Mouse (Mus musculus) midbrain, embryonic 12.5 days (tissue): ENCODE results near the gene Timm8a2. TPM values are rescaled to one million over a fixed set of nuclear protein-coding genes. Genes with fewer than 3 reads are reported as not detected.

Experiments
- ATAC-seq: fragments of 200-750 bp; cut with Nextera tagmentation; 2 replicates; pipeline ENCODE4 v1.8.0; 2017; ENCODE audit warnings: low read depth, moderate TSS enrichment, moderate library complexity; ENCODE audit not compliant: low FRiP score
- H3K27ac ChIP-seq: fragments of 300-500 bp; sonication (generic); replicated peaks from 2 replicates; pipeline ENCODE4 v1.5.1; 2016; ENCODE audit warnings: mild to moderate bottlenecking
- H3K27me3 ChIP-seq: fragments of 300-500 bp; sonication (generic); 2 replicates; pipeline ENCODE4 v1.6.1; 2016; ENCODE audit warnings: mild to moderate bottlenecking
- H3K36me3 ChIP-seq: fragments of 300-500 bp; sonication (generic); 2 replicates; pipeline ENCODE4 v1.6.1; 2016
- H3K4me1 ChIP-seq: fragments of 300-500 bp; sonication (generic); 2 replicates; pipeline ENCODE4 v1.6.1; 2016
- H3K4me2 ChIP-seq: fragments of 300-500 bp; sonication (generic); replicated peaks from 2 replicates; pipeline ENCODE4 v1.6.1; 2016; ENCODE audit warnings: mild to moderate bottlenecking, moderate library complexity
- H3K4me3 ChIP-seq: fragments of 300-500 bp; sonication (generic); 2 replicates; pipeline ENCODE4 v1.5.1; 2016; ENCODE audit warnings: mild to moderate bottlenecking
- H3K9ac ChIP-seq: fragments of 300-500 bp; sonication (generic); replicated peaks from 2 replicates; pipeline ENCODE4 v1.6.1; 2016; ENCODE audit warnings: mild to moderate bottlenecking, moderate library complexity
- H3K9me3 ChIP-seq: fragments of 300-500 bp; sonication (generic); 2 replicates; pipeline ENCODE4 v1.6.1; 2016; ENCODE audit warnings: mild to moderate bottlenecking
- WGBS: fragments of 180-500 bp; shearing (Covaris S2); methylation state at CpG from one replicate; pipeline ENCODE4 v1.1.7; 2016; 5-methylcytosine and 5-hydroxymethylcytosine counted together
- polyA plus RNA-seq: library from polyadenylated mRNA; unstranded; fragments of >200 nt; fragmentation: Nextera tagmentation; extraction: Ambion mirVana; gene quantifications from 2 replicates; pipeline ENCODE4 v1.2.1, GENCODE M21; 2016

Timm8a2 gene
- polyA plus RNA-seq, result not detected in 2 replicates

DNA sequence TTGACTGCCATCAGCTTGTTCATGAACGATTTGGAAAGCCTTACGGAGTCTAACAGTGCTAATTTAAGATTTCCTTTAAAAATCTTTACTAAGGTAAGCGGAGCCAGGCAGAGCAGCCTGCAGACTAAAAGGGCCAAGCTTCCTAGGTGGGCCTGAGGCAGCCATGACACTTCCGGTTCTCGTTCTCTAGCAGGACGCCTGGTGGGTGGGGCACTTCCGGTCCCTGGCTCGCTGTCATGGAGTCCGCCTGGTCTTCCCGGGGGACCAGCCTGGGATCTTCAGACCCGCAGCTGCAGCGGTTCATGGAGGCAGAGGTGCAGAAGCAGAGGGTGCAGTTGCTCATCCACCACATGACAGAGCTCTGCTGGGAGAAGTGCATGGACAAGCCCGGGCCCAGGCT is at the start of gene Timm8a2:
Timm8a2 (plus strand) TSS at position 224 of the 400 bp plus-strand sequence.
- Histone ChIP-seq H3K4me1 (no peaks in the 10 kb centered on the region), H3K27me3 (no peaks in the 10 kb centered on the region), H3K4me3 (no peak within 1 kb of the TSS), H3K36me3 (no peaks in the 10 kb centered on the region), H3K4me2 (no peak within 1 kb of the TSS), H3K9ac (no peak within 1 kb of the TSS), H3K27ac (no peak within 1 kb of the TSS), H3K9me3 (no peaks in the 10 kb centered on the region; the same call in 1 of the 2 replicates)
- ATAC-seq, result no peak
- 90% methylated on average over 13 of the region's 13 CpGs for WGBS

DNA sequence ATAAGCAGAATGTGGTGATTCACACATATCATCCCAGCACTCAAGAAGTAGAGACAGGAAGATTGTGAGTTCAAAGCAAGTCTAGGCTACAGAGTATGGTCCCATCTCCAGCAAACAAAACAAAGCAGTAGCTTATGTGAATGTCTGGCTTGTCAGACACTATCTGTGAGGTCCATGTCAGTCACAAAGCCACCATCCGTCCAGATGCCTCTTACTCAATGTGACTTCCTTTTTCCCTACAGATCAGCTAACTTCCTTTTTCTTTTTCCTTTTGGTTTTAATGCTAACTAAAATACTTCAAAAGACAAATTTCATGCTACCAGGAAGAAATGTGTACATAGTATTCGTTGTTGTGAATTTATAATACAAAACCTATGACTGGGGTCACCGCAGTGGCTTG is 49.0 kb upstream of the Timm8a2 start:
- ATAC-seq, result no peak
- Histone ChIP-seq H3K9me3 (no peaks in the 10 kb centered on the region), H3K4me1 (no peaks in the 10 kb centered on the region), H3K27me3 (no peaks in the 10 kb centered on the region), H3K27ac (no peak overlapping the region), H3K36me3 (0 out of 2 replicates have a peak, but pooled peaks cover 5% of the 10 kb centered on the region), H3K4me3 (no peak overlapping the region), H3K4me2 (no peak overlapping the region), H3K9ac (no peak overlapping the region)
- WGBS, result 87% methylated on average over 3 of the region's 3 CpGs

DNA sequence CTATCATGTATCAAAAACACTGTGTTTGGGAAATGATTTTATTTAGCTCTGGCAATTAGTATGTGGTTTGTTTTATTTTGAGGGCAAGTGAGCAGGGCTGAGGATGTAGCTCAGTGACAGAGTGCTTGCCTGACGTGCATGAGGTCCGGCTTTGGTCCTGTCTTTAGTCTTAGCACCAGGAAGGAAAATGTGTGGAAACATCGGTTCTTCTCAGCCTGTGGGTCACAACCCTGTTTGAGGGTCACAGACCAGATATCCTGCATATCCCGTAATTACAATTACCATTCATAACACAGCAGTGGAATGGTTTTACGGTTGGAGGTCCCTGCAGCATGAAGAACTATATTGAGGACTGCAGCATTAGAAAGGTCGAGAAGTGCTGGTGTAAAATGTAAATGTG is 48.4 kb upstream of the Timm8a2 start:
- H3K9ac ChIP-seq, result no peak overlapping the region
- ATAC-seq, result no peak
- no peak overlapping the region for H3K4me2 ChIP-seq
- no peak overlapping the region for H3K27ac ChIP-seq
- 0 out of 2 replicates have a peak, but pooled peaks cover 5% of the 10 kb centered on the region for H3K36me3 ChIP-seq
- no peaks in the 10 kb centered on the region for H3K27me3 ChIP-seq
- H3K4me3 ChIP-seq, result no peak overlapping the region
- no peaks in the 10 kb centered on the region for H3K4me1 ChIP-seq
- no peaks in the 10 kb centered on the region for H3K9me3 ChIP-seq
- 89% methylated on average over 6 of the region's 6 CpGs for WGBS

DNA sequence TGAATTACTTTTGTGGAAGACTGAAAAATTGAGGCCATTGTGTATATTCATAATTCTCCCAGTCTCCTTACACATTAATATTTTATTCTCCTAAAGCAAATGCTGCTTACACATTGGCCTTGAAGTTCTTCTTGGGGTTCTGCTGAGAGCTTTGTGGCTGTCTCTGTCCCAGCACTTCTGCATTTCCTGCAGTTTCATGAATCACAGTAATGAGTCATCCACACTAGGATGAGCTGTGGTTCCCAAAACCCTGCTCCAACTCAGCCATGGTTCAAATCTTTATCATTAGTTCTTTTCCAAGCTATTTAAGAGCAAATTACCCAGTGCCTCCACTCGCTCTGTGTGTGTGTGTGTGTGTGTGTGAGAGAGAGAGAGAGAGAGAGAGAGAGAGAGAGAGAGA is 47.2 kb upstream of the Timm8a2 start:
- Histone ChIP-seq H3K9ac (no peak overlapping the region), H3K9me3 (no peaks in the 10 kb centered on the region), H3K36me3 (0 out of 2 replicates have a peak, but pooled peaks cover 5% of the 10 kb centered on the region), H3K4me3 (no peak overlapping the region), H3K4me1 (no peaks in the 10 kb centered on the region), H3K27ac (no peak overlapping the region), H3K27me3 (no peaks in the 10 kb centered on the region), H3K4me2 (no peak overlapping the region)
- ATAC-seq, result no peak
- 96% methylated on average over 1 of the region's 1 CpGs for WGBS

DNA sequence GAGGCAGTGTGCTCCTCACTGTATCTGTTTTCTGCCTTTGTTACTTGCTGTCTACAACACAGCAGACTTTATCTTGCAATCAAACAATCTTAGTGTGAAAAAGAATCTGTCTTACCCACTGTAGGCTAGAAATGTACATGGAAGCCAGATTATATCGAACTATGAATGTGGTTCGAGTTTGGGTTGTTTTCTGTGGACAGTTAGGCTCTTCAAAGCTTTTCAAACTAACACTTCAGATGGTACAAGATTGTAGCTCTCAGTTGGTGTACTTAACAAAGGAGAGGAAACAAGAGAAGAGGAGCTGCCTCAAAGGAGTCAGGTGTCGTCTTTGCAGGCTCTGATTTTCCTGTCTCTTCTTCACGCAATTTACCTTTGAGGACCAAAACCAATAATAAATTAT is 46.8 kb upstream of the Timm8a2 start:
- Histone ChIP-seq H3K27ac (no peak overlapping the region), H3K9ac (no peak overlapping the region), H3K4me3 (no peak overlapping the region), H3K9me3 (no peaks in the 10 kb centered on the region), H3K27me3 (no peaks in the 10 kb centered on the region), H3K36me3 (0 out of 2 replicates have a peak, but pooled peaks cover 5% of the 10 kb centered on the region), H3K4me2 (no peak overlapping the region), H3K4me1 (no peaks in the 10 kb centered on the region)
- ATAC-seq, result no peak
- 85% methylated on average over 4 of the region's 4 CpGs for WGBS

DNA sequence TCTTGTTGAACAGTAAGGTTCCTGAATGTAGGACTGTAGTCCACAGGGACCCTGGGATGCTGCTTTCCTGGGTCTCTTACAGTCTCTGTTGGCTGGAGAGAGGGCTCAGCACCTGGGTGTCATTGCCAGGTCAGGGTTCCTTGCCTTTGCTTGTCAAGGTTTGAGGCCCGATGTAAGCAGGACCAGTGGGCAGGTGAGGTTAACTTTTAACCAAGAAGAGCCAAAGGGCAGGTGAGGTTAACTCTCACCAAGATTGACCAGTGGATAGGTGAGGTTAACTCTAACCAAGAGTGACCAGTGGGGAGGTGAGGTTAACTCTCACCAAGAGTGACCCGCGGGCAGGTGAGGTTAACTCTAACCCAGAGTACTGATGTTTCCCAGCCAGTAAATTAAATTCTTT is 45.1 kb upstream of the Timm8a2 start:
- H3K27ac ChIP-seq, result no peak overlapping the region
- no peaks in the 10 kb centered on the region for H3K27me3 ChIP-seq
- H3K9me3 ChIP-seq, result no peaks in the 10 kb centered on the region
- H3K4me3 ChIP-seq, result no peak overlapping the region
- 98% methylated on average over 3 of the region's 3 CpGs for WGBS
- H3K4me2 ChIP-seq, result no peak overlapping the region
- no peaks in the 10 kb centered on the region for H3K4me1 ChIP-seq
- no peak for ATAC-seq
- peaks cover 9% of the 10 kb centered on the region for H3K36me3 ChIP-seq
- H3K9ac ChIP-seq, result no peak overlapping the region

DNA sequence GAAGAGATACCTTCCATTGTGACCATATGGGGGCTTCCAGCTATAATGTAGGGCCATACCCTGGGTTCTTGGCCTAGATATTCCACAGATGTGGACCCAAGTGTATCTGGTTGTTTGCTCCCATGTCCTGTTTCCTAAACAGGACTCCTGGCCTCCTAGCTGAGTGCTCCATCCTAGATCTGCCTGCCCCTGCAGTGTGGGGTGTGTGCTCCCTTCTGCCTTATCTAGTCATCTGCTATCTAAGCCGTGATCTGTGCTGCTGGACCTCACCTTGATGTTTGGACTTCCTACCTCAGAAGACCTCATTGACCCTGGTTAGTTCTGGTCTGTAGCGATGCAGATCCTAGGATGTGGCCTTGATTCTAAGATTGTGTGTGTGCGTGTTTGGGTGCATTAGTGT is 44.6 kb upstream of the Timm8a2 start:
- peaks cover 14% of the 10 kb centered on the region for H3K36me3 ChIP-seq
- H3K27me3 ChIP-seq, result no peaks in the 10 kb centered on the region
- no peak overlapping the region for H3K27ac ChIP-seq
- H3K4me2 ChIP-seq, result no peak overlapping the region
- H3K4me3 ChIP-seq, result no peak overlapping the region
- H3K9ac ChIP-seq, result no peak overlapping the region
- no peaks in the 10 kb centered on the region for H3K9me3 ChIP-seq
- WGBS, result 96% methylated on average over 3 of the region's 3 CpGs
- no peaks in the 10 kb centered on the region for H3K4me1 ChIP-seq
- ATAC-seq, result no peak

DNA sequence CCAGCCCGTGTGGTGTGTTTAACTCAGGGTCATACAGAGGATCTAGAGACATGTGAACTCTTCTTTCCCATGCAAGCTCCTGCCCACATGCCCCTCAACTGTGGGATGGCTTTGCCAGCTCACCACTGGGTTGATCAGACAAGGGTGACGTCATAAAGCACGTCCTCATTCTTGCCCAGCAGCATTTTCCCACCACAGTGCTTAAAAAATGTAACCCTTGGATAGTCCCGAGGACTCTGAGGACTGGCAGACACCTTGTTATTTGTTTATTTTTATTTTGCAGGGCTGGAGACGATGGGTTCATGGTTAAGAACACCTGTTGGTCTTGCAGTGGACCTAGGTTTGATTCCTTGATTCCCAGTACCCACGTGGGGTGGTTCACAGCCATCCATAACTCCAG is 43.6 kb upstream of the Timm8a2 start:
- Histone ChIP-seq H3K4me2 (no peak overlapping the region), H3K27me3 (no peaks in the 10 kb centered on the region), H3K4me3 (no peak overlapping the region), H3K36me3 (peaks cover 23% of the 10 kb centered on the region), H3K9ac (no peak overlapping the region), H3K9me3 (no peaks in the 10 kb centered on the region), H3K27ac (no peak overlapping the region), H3K4me1 (no peaks in the 10 kb centered on the region)
- WGBS, result 90% methylated on average over 6 of the region's 6 CpGs
- ATAC-seq, result no peak

DNA sequence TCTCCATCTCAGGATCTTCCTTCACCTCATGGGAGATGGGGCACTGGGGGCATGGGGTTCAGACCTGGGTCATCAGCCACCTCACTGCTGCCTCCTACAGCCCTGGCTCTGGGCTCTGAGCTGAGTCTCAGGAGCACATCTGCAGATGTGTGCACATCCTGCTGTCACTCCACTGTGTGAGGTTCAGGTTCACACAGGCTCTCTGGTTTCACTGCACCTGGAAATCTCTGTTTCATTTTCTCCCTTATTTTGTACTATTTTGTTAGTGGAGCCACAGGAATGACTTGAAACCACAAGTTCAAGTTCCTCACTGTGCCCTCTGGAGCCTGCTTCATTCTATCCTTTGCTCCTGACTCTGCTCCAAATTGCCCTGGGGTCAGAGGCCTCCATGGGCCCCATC is 42.6 kb upstream of the Timm8a2 start:
- no peak overlapping the region for H3K4me3 ChIP-seq
- H3K27ac ChIP-seq, result no peak overlapping the region
- no peak for ATAC-seq
- H3K9ac ChIP-seq, result no peak overlapping the region
- H3K9me3 ChIP-seq, result no peaks in the 10 kb centered on the region
- H3K4me1 ChIP-seq, result no peaks in the 10 kb centered on the region
- H3K4me2 ChIP-seq, result no peak overlapping the region
- peaks cover 34% of the 10 kb centered on the region for H3K36me3 ChIP-seq
- no peaks in the 10 kb centered on the region for H3K27me3 ChIP-seq

DNA sequence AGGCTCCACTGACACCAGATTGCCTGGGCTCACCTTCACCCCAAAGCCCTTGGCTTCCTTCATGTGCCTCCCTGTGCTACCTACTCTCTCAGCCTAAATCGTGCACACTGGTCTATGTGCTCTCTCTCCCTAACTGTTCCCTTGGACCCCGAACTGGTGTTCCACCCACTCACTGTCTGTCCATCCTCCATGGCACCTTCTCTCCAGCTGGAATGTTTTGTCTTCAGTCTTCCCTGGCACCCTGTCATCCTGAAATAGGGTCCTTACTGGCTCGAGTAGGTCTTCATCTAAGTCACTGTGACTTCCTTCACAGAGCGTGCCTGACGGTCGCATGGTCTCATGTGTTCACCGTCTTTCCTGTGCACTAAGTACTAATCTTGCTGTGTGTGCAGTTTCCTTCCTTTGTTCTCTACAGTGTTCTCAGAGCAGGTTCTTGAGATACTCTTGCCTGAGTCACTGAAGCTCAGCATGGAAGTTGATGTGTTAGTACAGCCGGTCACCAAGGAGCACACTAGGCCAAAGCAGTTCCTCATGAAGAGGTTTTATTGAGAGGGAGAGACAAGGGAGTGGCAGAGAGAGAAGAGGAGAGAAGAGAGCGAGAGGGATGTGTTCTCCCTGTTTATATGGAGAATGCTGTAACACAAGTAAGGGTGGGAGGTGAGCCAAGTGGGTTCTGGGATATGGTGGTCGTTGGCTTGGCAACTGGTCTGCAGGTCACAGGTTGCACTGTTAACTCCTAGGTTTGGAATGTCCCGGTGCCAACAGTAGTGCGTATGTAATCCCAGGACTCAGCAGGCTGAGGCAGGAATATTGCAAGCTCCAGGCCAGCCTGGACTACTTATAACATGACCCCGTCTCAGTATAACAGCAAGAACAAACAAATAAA is 41.8 kb upstream of the Timm8a2 start:
- no peak overlapping the region for H3K4me3 ChIP-seq
- H3K9ac ChIP-seq, result no peak overlapping the region
- no peak overlapping the region for H3K4me2 ChIP-seq
- 93% methylated on average over 13 of the region's 13 CpGs for WGBS
- no peaks in the 10 kb centered on the region for H3K9me3 ChIP-seq
- no peak for ATAC-seq
- H3K27ac ChIP-seq, result no peak overlapping the region
- H3K27me3 ChIP-seq, result no peaks in the 10 kb centered on the region
- H3K4me1 ChIP-seq, result no peaks in the 10 kb centered on the region
- peaks cover 34% of the 10 kb centered on the region for H3K36me3 ChIP-seq

DNA sequence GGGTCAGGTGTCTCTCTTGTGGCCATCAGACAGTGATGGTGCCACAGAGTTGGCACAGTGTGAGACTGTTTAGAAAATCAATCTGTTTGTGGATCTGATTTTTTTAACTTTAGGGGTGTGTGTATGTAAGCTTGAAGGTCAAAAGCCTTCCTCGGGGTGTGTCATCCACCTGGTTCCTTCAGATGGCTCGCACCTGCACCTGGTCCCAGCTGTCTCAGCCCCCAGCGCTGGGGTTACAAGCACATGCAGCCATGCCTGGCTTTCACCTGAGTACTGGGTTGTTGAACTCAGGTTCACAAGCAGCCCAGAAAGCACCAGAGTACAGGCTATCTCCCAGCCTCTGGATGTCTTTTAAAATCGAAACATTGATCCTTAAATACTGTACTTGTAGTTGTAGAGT is 40.9 kb upstream of the Timm8a2 start:
- Histone ChIP-seq H3K36me3 (peaks cover 34% of the 10 kb centered on the region), H3K27me3 (no peaks in the 10 kb centered on the region), H3K9me3 (no peaks in the 10 kb centered on the region), H3K27ac (no peak overlapping the region), H3K4me1 (no peaks in the 10 kb centered on the region), H3K4me3 (no peak overlapping the region), H3K4me2 (no peak overlapping the region), H3K9ac (no peak overlapping the region)
- no peak for ATAC-seq
- WGBS, result 94% methylated on average over 4 of the region's 4 CpGs

DNA sequence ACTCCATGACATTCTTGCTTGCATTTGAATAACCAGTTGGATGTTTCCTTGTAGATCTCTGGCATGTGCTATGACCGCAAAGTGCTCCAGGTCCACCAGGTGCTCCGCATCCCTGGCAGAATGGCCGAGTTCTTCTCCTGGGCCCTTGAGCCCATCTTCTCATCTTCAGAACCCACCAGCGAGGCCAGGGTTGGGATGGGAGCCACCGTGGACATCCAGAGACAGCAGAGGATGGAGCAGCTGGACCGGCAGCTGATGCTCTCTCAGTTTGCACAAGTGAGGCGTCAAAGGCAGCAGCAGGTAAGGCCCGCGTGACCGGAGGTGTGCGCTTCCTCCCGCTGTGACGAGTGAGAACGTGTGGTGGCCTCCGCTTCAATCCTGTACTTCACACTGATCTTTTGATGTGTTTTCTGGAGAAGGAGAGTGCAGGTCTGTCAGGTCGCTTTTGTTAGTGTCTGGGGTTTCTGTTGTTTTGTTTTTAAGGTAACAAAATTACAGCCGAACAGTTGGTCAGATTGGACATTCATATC is 40.2 kb upstream of the Timm8a2 start:
- WGBS, result 96% methylated on average over 17 of the region's 17 CpGs
- no peak for ATAC-seq

More for the DNA sequence above, 40.2 kb upstream of the Timm8a2 start:
- Histone ChIP-seq H3K27ac (no peak overlapping the region), H3K4me1 (no peaks in the 10 kb centered on the region), H3K9me3 (no peaks in the 10 kb centered on the region), H3K36me3 (peaks cover 34% of the 10 kb centered on the region), H3K27me3 (no peaks in the 10 kb centered on the region), H3K4me3 (no peak overlapping the region), H3K4me2 (no peak overlapping the region), H3K9ac (no peak overlapping the region)
